Mouse (Mus musculus): Measurements from ENCODE around the gene Col11a2.
A peak's percentile ranks its signal among the peaks of the same experiment; 100 is the strongest.

Col11a2 gene

GRCm38 (mm10) chr17:34026221-34026620 lies 13.0 kb upstream of the Col11a2 start:
- no peak for DNase-seq (ENCODE audit: low read depth, low spot score)

DNA sequence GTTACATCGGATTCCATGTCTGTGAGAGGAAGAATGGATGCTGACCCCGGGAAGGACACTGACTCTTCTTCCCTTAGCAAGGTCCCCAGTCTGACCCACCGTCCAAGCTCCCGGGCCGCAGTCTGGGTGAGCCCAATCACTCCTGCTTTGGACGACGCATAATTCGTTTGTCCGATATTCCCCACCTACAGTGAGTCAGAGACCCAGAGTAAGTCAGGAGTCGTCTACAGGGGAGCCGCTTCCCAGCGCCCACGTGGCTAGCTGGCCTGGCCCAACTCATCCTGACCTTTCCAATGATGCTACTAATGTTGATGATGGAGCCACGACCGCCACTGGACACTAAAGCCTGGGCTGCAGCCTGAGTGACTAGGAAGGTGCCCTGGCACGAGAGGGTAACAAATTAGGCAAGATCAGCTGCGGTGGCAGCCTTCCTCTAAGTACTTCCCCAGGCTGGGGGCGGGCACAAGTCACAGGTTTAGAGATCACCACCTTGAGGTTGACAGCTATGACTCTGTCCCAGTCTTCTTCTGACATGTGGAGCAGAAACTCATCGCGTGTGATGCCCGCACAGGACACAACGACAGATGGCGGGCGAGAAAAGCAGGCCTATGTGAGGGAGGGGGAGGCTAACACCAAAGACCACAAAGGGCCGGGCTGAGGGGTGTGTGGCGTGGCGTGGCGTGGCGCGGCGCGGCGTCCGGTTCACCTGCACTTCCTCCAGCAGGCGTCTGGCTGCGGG lies 12.2 kb upstream of the Col11a2 start:
- DNase-seq (ENCODE audit: low read depth, low spot score): no peak

GRCm38 (mm10) chr17:34027656-34028223 lies 11.5 kb upstream of the Col11a2 start, which contains the start of gene H2-Ke6:
TSS of gene H2-Ke6 (minus strand) at chr17:34028060.
- DNase-seq (ENCODE audit: low read depth, low spot score): peak; percentile 95

DNA sequence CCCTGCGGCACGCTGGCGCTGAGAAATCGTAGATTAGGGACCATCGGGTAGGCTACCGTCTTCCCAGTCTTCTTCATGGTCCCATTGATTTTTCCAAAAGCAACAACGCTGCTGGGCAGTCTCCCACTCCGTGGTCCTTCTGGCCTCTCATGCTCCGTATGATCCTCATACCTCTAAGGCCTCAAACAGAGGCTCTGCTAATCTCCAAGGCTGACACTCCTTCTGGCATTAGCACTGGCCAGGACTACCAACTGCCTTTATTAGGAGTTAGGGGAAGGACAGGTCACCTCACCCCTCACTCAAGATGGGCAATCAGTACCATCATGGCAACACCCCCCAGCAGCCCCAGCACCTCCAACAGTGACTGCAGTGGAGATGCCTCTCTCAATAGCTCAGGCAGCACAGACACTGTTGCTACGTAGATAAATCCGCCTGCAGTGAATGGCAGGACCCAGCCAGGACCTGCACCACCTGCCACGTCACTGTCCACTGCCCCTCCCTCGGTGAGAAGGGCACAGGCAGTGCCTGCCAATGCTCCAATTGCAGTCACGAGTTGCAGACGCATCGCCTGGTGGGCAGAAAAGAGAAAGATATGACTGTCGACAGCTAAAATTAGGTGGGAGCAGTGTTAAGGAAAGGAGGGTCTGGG lies 10.6 kb upstream of the Col11a2 start:
- DNase-seq (ENCODE audit: low read depth, low spot score): no peak

DNA sequence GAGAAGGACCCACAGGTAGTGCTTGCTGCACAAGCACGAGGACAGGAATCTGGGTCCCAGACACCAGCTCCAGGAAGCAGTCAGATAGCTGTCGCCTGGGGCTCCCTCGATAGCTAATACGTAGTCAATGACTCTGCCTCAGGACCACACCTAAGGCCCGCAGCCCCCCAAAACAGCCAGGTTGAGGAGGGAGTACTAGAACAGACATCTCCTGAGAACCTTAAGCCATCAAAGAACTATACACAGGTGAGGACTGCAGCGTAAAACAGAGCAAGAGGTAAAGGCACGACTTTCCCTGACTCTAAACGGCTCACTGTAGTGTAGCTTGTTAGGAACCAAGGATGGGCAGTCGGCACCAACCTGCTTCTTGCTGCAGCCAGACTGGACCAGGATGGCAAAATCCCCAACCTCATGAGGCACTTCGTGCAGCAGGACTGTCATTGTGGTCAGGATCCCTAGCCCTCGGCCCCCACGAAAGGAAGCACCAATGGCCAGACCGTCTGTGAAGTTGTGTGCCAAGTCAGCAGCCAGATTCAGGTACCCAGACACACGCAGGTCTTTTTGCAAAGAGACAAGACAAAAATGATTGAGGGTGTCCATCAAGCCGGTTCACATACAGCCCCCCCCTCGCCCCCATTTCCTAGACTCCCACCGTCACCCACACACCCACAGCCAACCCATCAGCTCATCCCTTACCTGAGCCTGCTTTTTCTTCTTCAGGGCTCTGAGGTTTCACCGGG lies 9.9 kb upstream of the Col11a2 start:
- DNase-seq (ENCODE audit: low read depth, low spot score): no peak

DNA sequence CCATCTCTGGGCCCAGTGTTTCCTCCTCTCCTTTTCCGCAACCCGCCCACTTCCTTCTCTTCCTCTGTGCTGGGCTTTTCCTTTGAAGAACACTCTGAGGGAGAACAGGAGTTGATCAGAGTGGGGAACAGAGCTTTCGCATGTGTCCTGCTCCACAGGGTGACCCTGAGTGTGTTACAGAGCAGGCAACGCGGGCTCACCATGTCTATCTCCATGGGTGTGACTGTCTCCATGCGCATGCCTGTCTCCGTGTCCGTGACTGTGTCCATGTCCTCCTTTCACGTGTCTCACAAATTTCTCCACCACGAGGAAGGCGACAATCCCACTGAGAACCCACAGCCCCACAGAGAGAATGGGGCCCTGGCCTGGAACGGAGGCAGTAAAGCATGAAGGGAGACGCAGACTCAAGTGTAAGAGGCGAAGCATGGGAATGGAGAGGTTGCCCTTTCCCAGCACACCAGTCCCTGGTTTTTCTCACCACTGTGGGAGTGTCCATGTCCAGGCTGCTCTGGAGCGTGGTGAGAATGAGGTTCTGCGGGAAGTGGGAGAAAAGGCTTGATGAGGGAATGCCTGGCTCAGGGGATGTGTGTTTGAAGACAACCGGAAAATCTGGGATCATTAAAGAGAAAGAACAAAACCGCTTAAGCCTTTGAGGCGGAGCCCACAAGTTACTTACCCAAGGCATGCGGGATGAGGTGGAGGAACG lies 9.2 kb upstream of the Col11a2 start:
- no peak for DNase-seq (ENCODE audit: low read depth, low spot score)

- DNase-seq (ENCODE audit: low read depth, low spot score): no peak
These were observed 8.3 kb upstream of the Col11a2 start for GRCm38 (mm10) chr17:34030861-34031326.

GRCm38 (mm10) chr17:34031465-34032173 lies 7.6 kb upstream of the Col11a2 start, which contains the start of the genes Slc39a7 and Rxrb:
TSS of gene Slc39a7 (minus strand) at chr17:34031682.
TSS of gene Rxrb (plus strand) at chr17:34031812.
- peak; percentile 98 for DNase-seq (ENCODE audit: low read depth, low spot score)

- no peak for DNase-seq (ENCODE audit: low read depth, low spot score)
These were observed 7.0 kb upstream of the Col11a2 start for GRCm38 (mm10) chr17:34032174-34032632.

DNA sequence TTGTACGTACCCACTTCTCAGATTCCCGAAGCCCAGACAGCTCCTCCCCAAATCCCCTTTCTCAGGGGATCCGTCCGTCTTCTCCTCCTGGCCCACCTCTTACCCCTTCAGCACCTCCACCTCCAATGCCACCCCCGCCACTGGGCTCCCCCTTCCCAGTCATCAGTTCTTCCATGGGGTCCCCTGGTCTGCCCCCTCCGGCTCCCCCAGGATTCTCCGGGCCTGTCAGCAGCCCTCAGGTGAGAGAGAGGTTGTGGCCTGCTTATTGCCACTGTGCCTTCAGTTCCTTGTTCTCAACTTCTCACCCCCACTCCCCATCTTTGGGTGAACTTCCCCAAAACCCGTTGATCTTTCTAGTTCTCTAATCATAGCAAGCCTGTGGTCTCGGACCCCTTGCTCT lies 6.4 kb upstream of the Col11a2 start:
- DNase-seq (ENCODE audit: low read depth, low spot score): no peak

DNA sequence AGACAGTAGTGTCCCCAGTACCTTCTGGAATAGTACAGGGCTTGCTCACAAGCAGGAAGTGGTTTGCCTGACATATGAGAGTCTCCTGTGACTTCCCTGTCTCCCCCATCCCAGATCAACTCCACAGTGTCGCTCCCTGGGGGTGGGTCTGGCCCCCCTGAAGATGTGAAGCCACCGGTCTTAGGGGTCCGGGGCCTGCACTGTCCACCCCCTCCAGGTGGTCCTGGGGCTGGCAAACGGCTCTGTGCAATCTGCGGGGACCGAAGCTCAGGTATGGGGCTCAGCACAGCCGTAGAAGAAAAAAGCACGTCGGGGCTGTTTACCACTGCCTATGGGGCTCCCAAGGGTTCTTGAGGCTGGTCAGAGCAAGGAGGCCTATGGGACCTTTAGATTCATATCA lies 5.8 kb upstream of the Col11a2 start:
- no peak for DNase-seq (ENCODE audit: low read depth, low spot score)

- DNase-seq (ENCODE audit: low read depth, low spot score): peak; percentile 76
These were observed 5.2 kb upstream of the Col11a2 start for GRCm38 (mm10) chr17:34034064-34034463.

DNA sequence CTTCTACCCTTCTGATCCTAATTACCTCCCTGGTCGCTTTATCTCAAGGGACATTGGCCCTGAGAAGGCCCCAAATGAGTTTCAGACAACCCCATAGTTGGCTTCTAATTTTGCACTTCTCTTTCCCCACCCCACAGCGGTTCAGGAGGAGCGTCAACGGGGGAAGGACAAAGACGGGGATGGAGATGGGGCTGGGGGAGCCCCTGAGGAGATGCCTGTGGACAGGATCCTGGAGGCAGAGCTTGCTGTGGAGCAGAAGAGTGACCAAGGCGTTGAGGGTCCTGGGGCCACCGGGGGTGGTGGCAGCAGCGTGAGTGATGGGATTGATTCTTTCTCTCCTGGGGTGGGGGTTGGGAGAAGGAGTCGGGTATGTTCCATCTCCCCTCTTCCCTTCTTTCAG lies 3.7 kb upstream of the Col11a2 start:
- no peak for DNase-seq (ENCODE audit: low read depth, low spot score)

DNA sequence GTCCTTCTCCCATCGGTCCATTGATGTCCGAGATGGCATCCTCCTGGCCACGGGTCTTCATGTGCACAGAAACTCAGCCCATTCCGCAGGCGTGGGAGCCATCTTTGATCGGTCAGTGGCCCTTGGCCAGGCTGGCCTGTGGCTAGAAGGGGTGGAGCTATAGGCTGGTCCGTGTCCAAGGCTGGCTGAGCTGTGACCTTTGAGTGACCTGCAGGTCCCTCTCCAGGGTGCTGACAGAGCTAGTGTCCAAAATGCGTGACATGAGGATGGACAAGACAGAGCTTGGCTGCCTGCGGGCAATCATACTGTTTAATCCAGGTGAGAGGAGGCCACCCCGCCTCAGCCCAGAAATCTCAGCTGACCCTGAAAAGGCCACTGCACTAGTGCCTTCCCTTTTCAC lies 2.6 kb upstream of the Col11a2 start:
- DNase-seq (ENCODE audit: low read depth, low spot score): no peak

- no peak for DNase-seq (ENCODE audit: low read depth, low spot score)
These were observed 2.0 kb upstream of the Col11a2 start for GRCm38 (mm10) chr17:34037241-34037640.

DNA sequence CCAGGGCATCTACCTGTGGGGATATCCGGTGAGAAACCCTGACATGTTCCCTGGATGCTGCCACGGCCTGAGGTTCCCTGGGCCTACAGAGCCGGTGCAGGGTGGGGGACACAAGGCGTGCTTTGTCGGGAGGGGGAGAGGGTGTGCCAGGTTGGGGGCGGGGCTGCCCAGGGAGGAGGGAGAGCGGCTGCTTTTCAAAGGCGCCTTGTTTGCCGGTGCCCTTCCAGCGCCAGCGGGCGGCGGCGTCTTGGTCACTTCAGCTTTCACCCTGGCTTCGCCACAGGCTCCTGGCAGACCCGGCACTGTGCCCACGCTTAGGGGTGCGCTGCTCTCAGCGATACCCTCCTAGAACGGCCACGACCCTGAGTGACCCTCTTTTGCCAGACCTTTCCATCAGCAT lies 797 bp upstream of the Col11a2 start:
- DNase-seq (ENCODE audit: low read depth, low spot score): no peak

GRCm38 (mm10) chr17:34039562-34040450 lies 569 bp downstream of the Col11a2 start:
- DNase-seq (ENCODE audit: low read depth, low spot score): no peak

DNA sequence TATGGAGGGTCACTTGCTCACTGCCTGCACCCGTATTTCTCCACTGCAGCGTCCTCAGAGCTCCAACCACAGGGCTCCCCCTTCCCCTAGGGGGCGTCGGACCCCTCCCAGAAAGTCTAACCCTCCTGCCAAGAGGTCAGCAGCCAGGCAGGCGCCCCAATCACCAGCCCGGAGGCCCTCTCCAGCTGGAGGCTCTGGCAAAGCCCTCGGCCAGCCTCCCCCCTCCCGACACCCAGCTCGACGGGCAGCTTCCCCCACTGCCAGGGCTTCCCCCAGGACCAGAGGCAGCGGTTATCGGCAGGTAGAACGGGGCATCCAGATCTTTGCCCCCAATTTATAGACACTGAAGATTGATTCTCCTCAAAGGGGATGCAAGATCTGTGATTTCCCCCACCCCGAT lies 6.7 kb downstream of the Col11a2 start:
- DNase-seq (ENCODE audit: low read depth, low spot score): no peak

- DNase-seq (ENCODE audit: low read depth, low spot score): no peak
These were observed 8.3 kb downstream of the Col11a2 start for GRCm38 (mm10) chr17:34047404-34048050.

Measured in ES-CJ7 (cell line).